Mouse (Mus musculus) hindbrain, embryonic 11.5 days (tissue): ENCODE data around the gene Arhgap32. TPM values are rescaled to one million over a fixed set of nuclear protein-coding genes. Genes with fewer than 3 reads are reported as not detected.

ENCODE experiments used
- ATAC-seq: fragments of 200-750 bp; cut with Nextera tagmentation; 2 replicates; pipeline ENCODE4 v1.8.0; 2017; ENCODE audit warnings: mild to moderate bottlenecking, moderate TSS enrichment, moderate library complexity; ENCODE audit not compliant: low FRiP score
- DNase-seq: peaks from one replicate; pipeline ENCODE4 v3.0.0-alpha.2; 2015; ENCODE audit warnings: low spot score
- H3K27ac ChIP-seq: fragments of 300-500 bp; sonication (generic); 2 replicates; pipeline ENCODE4 v1.5.1; 2014; ENCODE audit warnings: mild to moderate bottlenecking, low read depth, low read length
- H3K27me3 ChIP-seq: fragments of 300-500 bp; sonication (generic); 2 replicates; pipeline ENCODE4 v1.6.1; 2014; ENCODE audit warnings: mild to moderate bottlenecking, low read length, moderate library complexity, mixed read lengths; ENCODE audit not compliant: control insufficient read depth, insufficient read depth
- H3K36me3 ChIP-seq: fragments of 300-500 bp; sonication (generic); 2 replicates; pipeline ENCODE4 v1.6.1; 2014; ENCODE audit warnings: mild to moderate bottlenecking, low read length, moderate library complexity, mixed read lengths; ENCODE audit not compliant: control insufficient read depth, insufficient read depth
- H3K4me1 ChIP-seq: fragments of 300-500 bp; sonication (generic); replicated peaks from 2 replicates; pipeline ENCODE4 v1.6.1; 2014; ENCODE audit warnings: low read length, mixed read lengths; ENCODE audit not compliant: control insufficient read depth, insufficient read depth
- H3K4me2 ChIP-seq: fragments of 300-500 bp; sonication (generic); replicated peaks from 2 replicates; pipeline ENCODE4 v1.6.1; 2014; ENCODE audit warnings: mild to moderate bottlenecking, low read depth, low read length
- H3K4me3 ChIP-seq: fragments of 300-500 bp; sonication (generic); 2 replicates; pipeline ENCODE4 v1.5.1; 2014; ENCODE audit warnings: low read depth, low read length
- H3K9ac ChIP-seq: fragments of 300-500 bp; sonication (generic); 2 replicates; pipeline ENCODE4 v1.6.1; 2014; ENCODE audit warnings: low read depth, low read length
- H3K9me3 ChIP-seq: fragments of 300-500 bp; sonication (generic); 2 replicates; pipeline ENCODE4 v1.6.1; 2016; ENCODE audit warnings: low read length; ENCODE audit not compliant: control insufficient read depth
- WGBS: fragments of 180-500 bp; shearing (Covaris S2); extraction: QIAGEN DNeasy Blood & Tissue Kit; methylation state at CpG from one replicate; pipeline ENCODE4 v1.1.7; 2014; 5-methylcytosine and 5-hydroxymethylcytosine counted together
- polyA plus RNA-seq: library from polyadenylated mRNA; unstranded; fragments of >200 nt; fragmentation: Nextera tagmentation; extraction: Ambion mirVana; gene quantifications from 2 replicates; pipeline ENCODE4 v1.2.1, GENCODE M21; 2014

The Arhgap32 gene
- polyA plus RNA-seq = 8.2 and 10.7 TPM in 2 replicates

GRCm38 (mm10) chr9:32115786-32116185 is at the start of gene Arhgap32:
Gene Arhgap32 (plus strand): TSS chr9:32116136.
- Histone ChIP-seq H3K4me3 (no peak within 1 kb of the TSS), H3K9me3 (no peaks in the 10 kb centered on the region), H3K9ac (no peak within 1 kb of the TSS), H3K4me2 (no peak within 1 kb of the TSS), H3K27me3 (no peaks in the 10 kb centered on the region), H3K4me1 (no peaks in the 10 kb centered on the region), H3K36me3 (no peaks in the 10 kb centered on the region), H3K27ac (no peak within 1 kb of the TSS)
- ATAC-seq = no peak
- no peak for DNase-seq
- WGBS = 88% methylated on average over 1 of the region's 1 CpGs

GRCm38 (mm10) chr9:32072778-32073177 is 43.2 kb upstream of the Arhgap32 start:
- no peak overlapping the region for H3K9ac ChIP-seq
- ATAC-seq (no peak), DNase-seq (no peak)
- H3K36me3 ChIP-seq = no peaks in the 10 kb centered on the region
- H3K9me3 ChIP-seq = no peaks in the 10 kb centered on the region
- no peaks in the 10 kb centered on the region for H3K27me3 ChIP-seq
- no peak overlapping the region for H3K27ac ChIP-seq
- 93% methylated on average over 6 of the region's 6 CpGs for WGBS
- H3K4me3 ChIP-seq = no peak overlapping the region
- H3K4me1 ChIP-seq = no peaks in the 10 kb centered on the region
- H3K4me2 ChIP-seq = no peak overlapping the region

- Histone ChIP-seq H3K9ac (no peak overlapping the region), H3K4me1 (no peaks in the 10 kb centered on the region), H3K4me3 (no peak overlapping the region), H3K27ac (no peak overlapping the region), H3K4me2 (no peak overlapping the region), H3K36me3 (no peaks in the 10 kb centered on the region), H3K9me3 (no peaks in the 10 kb centered on the region), H3K27me3 (no peaks in the 10 kb centered on the region)
- DNase-seq (no peak), ATAC-seq (no peak)
- WGBS = 70% methylated on average over 4 of the region's 4 CpGs
These were observed 27.7 kb upstream of the Arhgap32 start for GRCm38 (mm10) chr9:32088106-32088776.

DNA sequence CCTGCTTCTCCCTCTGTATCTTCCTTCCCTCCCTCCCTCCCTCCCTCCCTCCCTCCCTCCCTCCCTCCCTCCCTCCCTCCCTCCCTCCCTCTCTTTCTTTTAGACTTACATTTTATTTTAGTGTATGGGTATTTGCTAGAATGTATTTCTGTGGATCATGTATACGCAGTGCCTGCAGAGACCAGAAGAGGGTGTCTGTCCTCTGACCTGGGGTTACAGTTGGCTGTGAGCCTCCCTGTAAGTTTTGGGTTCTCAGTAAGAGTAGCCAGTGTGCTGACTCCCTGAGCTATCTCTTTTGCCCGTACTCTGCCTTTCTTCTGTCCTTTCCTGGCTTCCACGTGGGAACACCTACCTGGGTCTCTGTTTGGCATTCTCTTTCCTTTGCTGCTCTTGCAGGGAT is 27.1 kb upstream of the Arhgap32 start:
- H3K9ac ChIP-seq = no peak overlapping the region
- H3K4me1 ChIP-seq = no peaks in the 10 kb centered on the region
- H3K4me3 ChIP-seq = no peak overlapping the region
- ATAC-seq (no peak), DNase-seq (no peak)
- H3K9me3 ChIP-seq = no peaks in the 10 kb centered on the region
- no peaks in the 10 kb centered on the region for H3K27me3 ChIP-seq
- 68% methylated on average over 3 of the region's 3 CpGs for WGBS
- H3K27ac ChIP-seq = no peak overlapping the region
- no peak overlapping the region for H3K4me2 ChIP-seq
- no peaks in the 10 kb centered on the region for H3K36me3 ChIP-seq

DNA sequence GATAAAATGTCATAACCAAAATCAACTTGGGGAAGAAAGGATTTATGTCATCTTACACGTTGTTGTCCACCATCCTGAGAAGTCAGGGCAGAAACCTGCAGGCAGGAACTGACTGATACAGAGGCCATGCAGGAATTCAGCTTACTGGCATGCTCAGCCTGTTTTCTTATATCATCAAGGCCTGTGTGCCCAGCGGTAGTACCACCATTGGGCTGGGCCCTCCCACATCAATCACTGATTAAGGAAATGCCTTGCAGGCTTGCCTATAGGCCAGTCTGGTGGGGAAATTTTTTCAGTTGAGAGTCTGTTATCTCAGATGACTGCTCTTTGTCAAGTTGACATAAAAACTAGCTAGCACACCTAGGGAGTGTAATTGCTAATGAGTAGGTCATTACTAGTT is 22.5 kb upstream of the Arhgap32 start:
- no peak overlapping the region for H3K4me3 ChIP-seq
- DNase-seq = no peak
- H3K9ac ChIP-seq = no peak overlapping the region
- no peak overlapping the region for H3K27ac ChIP-seq
- no peak overlapping the region for H3K4me2 ChIP-seq
- no peaks in the 10 kb centered on the region for H3K36me3 ChIP-seq
- ATAC-seq = no peak
- H3K27me3 ChIP-seq = no peaks in the 10 kb centered on the region
- WGBS = 56% methylated on average over 2 of the region's 2 CpGs
- H3K4me1 ChIP-seq = no peaks in the 10 kb centered on the region
- no peaks in the 10 kb centered on the region for H3K9me3 ChIP-seq

- no peak overlapping the region for H3K4me2 ChIP-seq
- no peaks in the 10 kb centered on the region for H3K27me3 ChIP-seq
- no peak for ATAC-seq
- no peak overlapping the region for H3K4me3 ChIP-seq
- no peaks in the 10 kb centered on the region for H3K9me3 ChIP-seq
- no peaks in the 10 kb centered on the region for H3K36me3 ChIP-seq
- H3K27ac ChIP-seq = no peak overlapping the region
- no peak overlapping the region for H3K9ac ChIP-seq
- WGBS = 67% methylated on average over 13 of the region's 13 CpGs
- no peaks in the 10 kb centered on the region for H3K4me1 ChIP-seq
- DNase-seq = no peak
These were observed 21.4 kb upstream of the Arhgap32 start for GRCm38 (mm10) chr9:32094351-32095120.

DNA sequence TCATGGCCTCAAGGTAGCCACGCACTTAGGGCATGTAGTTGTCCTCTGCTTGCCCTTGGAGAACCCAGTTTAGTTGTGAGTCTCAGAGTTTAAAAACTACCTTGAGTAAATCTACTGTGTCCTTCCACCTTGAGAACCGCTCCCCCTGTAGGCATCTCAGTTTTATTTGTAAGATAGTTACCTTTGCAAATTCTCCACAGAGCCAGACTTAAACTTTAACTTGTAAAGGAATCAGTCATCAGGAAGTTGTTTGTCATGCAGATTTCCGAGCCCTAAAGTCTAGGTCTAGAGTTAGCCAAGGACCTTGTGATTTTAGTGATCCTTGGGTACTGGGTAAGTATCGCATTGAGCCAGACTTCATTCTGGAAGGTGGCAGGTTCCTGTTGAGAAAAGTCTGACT is 20.4 kb upstream of the Arhgap32 start:
- no peaks in the 10 kb centered on the region for H3K27me3 ChIP-seq
- no peak overlapping the region for H3K27ac ChIP-seq
- no peak for ATAC-seq
- no peak overlapping the region for H3K9ac ChIP-seq
- H3K4me3 ChIP-seq = no peak overlapping the region
- no peaks in the 10 kb centered on the region for H3K9me3 ChIP-seq
- H3K4me1 ChIP-seq = no peaks in the 10 kb centered on the region
- 92% methylated on average over 4 of the region's 4 CpGs for WGBS
- DNase-seq = no peak
- H3K36me3 ChIP-seq = no peaks in the 10 kb centered on the region
- no peak overlapping the region for H3K4me2 ChIP-seq

DNA sequence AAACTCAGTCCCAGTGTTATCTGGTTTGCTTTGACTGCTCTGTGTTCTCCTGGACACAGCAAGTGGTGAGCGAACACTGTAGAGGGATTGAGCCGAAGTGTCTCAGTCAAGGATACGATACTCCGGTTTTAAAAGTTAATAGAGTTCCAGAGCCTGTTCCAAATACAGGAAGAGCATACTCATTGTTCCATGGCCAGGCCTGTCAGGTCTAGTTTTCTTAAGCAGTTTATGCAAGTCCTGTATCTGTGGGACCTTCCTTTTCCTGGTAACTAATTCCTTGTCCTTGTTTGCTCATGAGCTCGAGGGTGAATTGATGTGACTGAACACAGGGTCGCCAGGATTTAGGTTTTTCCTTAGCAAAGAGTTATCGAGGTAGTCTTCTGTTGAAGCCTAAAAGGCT is 19.4 kb upstream of the Arhgap32 start:
- Histone ChIP-seq H3K27ac (no peak overlapping the region), H3K9me3 (no peaks in the 10 kb centered on the region), H3K9ac (no peak overlapping the region), H3K4me1 (no peaks in the 10 kb centered on the region), H3K4me2 (no peak overlapping the region), H3K36me3 (no peaks in the 10 kb centered on the region), H3K27me3 (no peaks in the 10 kb centered on the region), H3K4me3 (no peak overlapping the region)
- WGBS = 84% methylated on average over 7 of the region's 7 CpGs
- DNase-seq (no peak), ATAC-seq (no peak)

DNA sequence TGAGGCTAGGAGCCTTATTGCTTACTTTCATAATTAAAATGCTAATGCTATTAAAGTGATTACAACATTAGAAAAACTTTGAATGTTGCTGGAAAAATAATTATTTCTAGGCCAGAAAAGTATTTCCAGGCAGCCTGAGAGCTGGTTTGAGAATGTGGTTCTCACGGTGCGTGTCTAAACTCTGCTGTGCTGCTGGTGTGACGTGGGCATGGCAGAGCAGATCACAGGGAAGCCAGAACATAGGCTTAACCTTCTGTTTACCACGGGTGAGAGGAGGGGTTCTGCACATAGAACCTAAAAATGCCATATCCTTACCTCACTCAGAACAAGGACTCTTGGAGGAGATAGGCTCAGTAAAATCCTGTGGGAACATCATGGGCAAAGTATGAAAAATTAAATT is 18.8 kb upstream of the Arhgap32 start:
- DNase-seq = no peak
- WGBS = 78% methylated on average over 4 of the region's 4 CpGs
- no peak overlapping the region for H3K4me2 ChIP-seq
- H3K4me1 ChIP-seq = no peaks in the 10 kb centered on the region
- no peak overlapping the region for H3K27ac ChIP-seq
- no peak overlapping the region for H3K9ac ChIP-seq
- no peak for ATAC-seq
- no peaks in the 10 kb centered on the region for H3K36me3 ChIP-seq
- H3K27me3 ChIP-seq = no peaks in the 10 kb centered on the region
- H3K4me3 ChIP-seq = no peak overlapping the region
- H3K9me3 ChIP-seq = no peaks in the 10 kb centered on the region
